Mouse (Mus musculus): ENCODE data around the gene Coro1c. TPM values are rescaled to one million over a fixed set of nuclear protein-coding genes. Genes with fewer than 3 reads are reported as not detected.
A peak's percentile ranks its signal among the peaks of the same experiment; 100 is the strongest.

Coro1c gene
- 172 and 177 TPM in 2 replicates for polyA plus RNA-seq (2014; fragmentation: Nextera tagmentation; extraction: Ambion mirVana)

GRCm38 (mm10) chr5:113908592-113909441, at the start of gene Coro1c:
TSS of gene Coro1c (minus strand) at chr5:113908758.
- WGBS: under 1% methylated on average over 64 of the region's 68 CpGs
- Histone ChIP-seq H3K9ac (peak within 1 kb of the TSS; percentile 90), H3K27ac (peak within 1 kb of the TSS; percentile 96), H3K27me3 (ENCODE audit: control insufficient read depth, insufficient read depth, low read length) (no peaks in the 10 kb centered on the region), H3K9me3 (ENCODE audit: control insufficient read depth, low read length) (no peaks in the 10 kb centered on the region), H3K36me3 (replicated peaks; ENCODE audit: control insufficient read depth, insufficient read depth) (no peaks in the 10 kb centered on the region), H3K4me2 (replicated peaks) (peak within 1 kb of the TSS; percentile 66), H3K4me1 (replicated peaks; ENCODE audit: control insufficient read depth, insufficient read depth, low read length) (peaks cover 35% of the 10 kb centered on the region), H3K4me3 (replicated peaks; ENCODE audit: low read length) (peak within 1 kb of the TSS; percentile 96)
- peak; percentile 99 for DNase-seq (ENCODE audit: low spot score)
- peak; percentile 88 for ATAC-seq (ENCODE audit: low FRiP score)

- no peak overlapping the region for H3K9ac ChIP-seq
- no peak overlapping the region for H3K4me2 ChIP-seq (replicated peaks)
- H3K4me3 ChIP-seq (replicated peaks; ENCODE audit: low read length): no peak overlapping the region
- no peaks in the 10 kb centered on the region for H3K27me3 ChIP-seq (ENCODE audit: control insufficient read depth, insufficient read depth, low read length)
- ATAC-seq (ENCODE audit: low FRiP score): peak; percentile 70; the same call in 1 of the 2 replicates
- peak; percentile 93 for DNase-seq (ENCODE audit: low spot score)
- H3K36me3 ChIP-seq (replicated peaks; ENCODE audit: control insufficient read depth, insufficient read depth): peaks cover 61% of the 10 kb centered on the region
- no peaks in the 10 kb centered on the region for H3K9me3 ChIP-seq (ENCODE audit: control insufficient read depth, low read length)
- WGBS: 6% methylated on average over 4 of the region's 4 CpGs
- no peaks in the 10 kb centered on the region for H3K4me1 ChIP-seq (replicated peaks; ENCODE audit: control insufficient read depth, insufficient read depth, low read length)
- no peak overlapping the region for H3K27ac ChIP-seq
Measured at GRCm38 (mm10) chr5:113956510-113956909, 48.0 kb upstream of the Coro1c start.

- H3K9ac ChIP-seq: no peak overlapping the region
- no peaks in the 10 kb centered on the region for H3K27me3 ChIP-seq (ENCODE audit: control insufficient read depth, insufficient read depth, low read length)
- peaks cover 61% of the 10 kb centered on the region for H3K36me3 ChIP-seq (replicated peaks; ENCODE audit: control insufficient read depth, insufficient read depth)
- ATAC-seq (ENCODE audit: low FRiP score): no peak
- H3K4me1 ChIP-seq (replicated peaks; ENCODE audit: control insufficient read depth, insufficient read depth, low read length): no peaks in the 10 kb centered on the region
- no peak overlapping the region for H3K4me3 ChIP-seq (replicated peaks; ENCODE audit: low read length)
- no peak for DNase-seq (ENCODE audit: low spot score)
- no peaks in the 10 kb centered on the region for H3K9me3 ChIP-seq (ENCODE audit: control insufficient read depth, low read length)
- 90% methylated on average over 8 of the region's 8 CpGs for WGBS
- no peak overlapping the region for H3K4me2 ChIP-seq (replicated peaks)
- no peak overlapping the region for H3K27ac ChIP-seq
Measured at GRCm38 (mm10) chr5:113955691-113956090, 47.1 kb upstream of the Coro1c start.

GRCm38 (mm10) chr5:113955281-113955680, 46.7 kb upstream of the Coro1c start:
- no peak for ATAC-seq (ENCODE audit: low FRiP score)
- Histone ChIP-seq H3K4me2 (replicated peaks) (no peak overlapping the region), H3K27ac (no peak overlapping the region), H3K4me1 (replicated peaks; ENCODE audit: control insufficient read depth, insufficient read depth, low read length) (no peaks in the 10 kb centered on the region), H3K9me3 (ENCODE audit: control insufficient read depth, low read length) (no peaks in the 10 kb centered on the region), H3K4me3 (replicated peaks; ENCODE audit: low read length) (no peak overlapping the region), H3K27me3 (ENCODE audit: control insufficient read depth, insufficient read depth, low read length) (no peaks in the 10 kb centered on the region), H3K9ac (no peak overlapping the region), H3K36me3 (replicated peaks; ENCODE audit: control insufficient read depth, insufficient read depth) (peaks cover 62% of the 10 kb centered on the region)
- no peak for DNase-seq (ENCODE audit: low spot score)
- 90% methylated on average over 5 of the region's 5 CpGs for WGBS

- H3K9me3 ChIP-seq (ENCODE audit: control insufficient read depth, low read length): no peaks in the 10 kb centered on the region
- no peaks in the 10 kb centered on the region for H3K4me1 ChIP-seq (replicated peaks; ENCODE audit: control insufficient read depth, insufficient read depth, low read length)
- H3K4me2 ChIP-seq (replicated peaks): no peak overlapping the region
- no peak overlapping the region for H3K27ac ChIP-seq
- H3K36me3 ChIP-seq (replicated peaks; ENCODE audit: control insufficient read depth, insufficient read depth): peaks cover 70% of the 10 kb centered on the region
- ATAC-seq (ENCODE audit: low FRiP score) (peak; percentile 71; the same call in 1 of the 2 replicates), DNase-seq (ENCODE audit: low spot score) (peak; percentile 94)
- H3K27me3 ChIP-seq (ENCODE audit: control insufficient read depth, insufficient read depth, low read length): no peaks in the 10 kb centered on the region
- WGBS: 12% methylated on average over 7 of the region's 7 CpGs
- no peak overlapping the region for H3K9ac ChIP-seq
- H3K4me3 ChIP-seq (replicated peaks; ENCODE audit: low read length): no peak overlapping the region
Measured at GRCm38 (mm10) chr5:113954421-113954820, 45.9 kb upstream of the Coro1c start.

- WGBS: 95% methylated on average over 10 of the region's 10 CpGs
- ATAC-seq (ENCODE audit: low FRiP score) (no peak), DNase-seq (ENCODE audit: low spot score) (no peak)
- H3K4me1 ChIP-seq (replicated peaks; ENCODE audit: control insufficient read depth, insufficient read depth, low read length): no peaks in the 10 kb centered on the region
- peaks cover 80% of the 10 kb centered on the region for H3K36me3 ChIP-seq (replicated peaks; ENCODE audit: control insufficient read depth, insufficient read depth)
- no peak overlapping the region for H3K4me2 ChIP-seq (replicated peaks)
- no peaks in the 10 kb centered on the region for H3K9me3 ChIP-seq (ENCODE audit: control insufficient read depth, low read length)
- no peak overlapping the region for H3K9ac ChIP-seq
- H3K27me3 ChIP-seq (ENCODE audit: control insufficient read depth, insufficient read depth, low read length): no peaks in the 10 kb centered on the region
- H3K27ac ChIP-seq: no peak overlapping the region
- H3K4me3 ChIP-seq (replicated peaks; ENCODE audit: low read length): no peak overlapping the region
Measured at GRCm38 (mm10) chr5:113952519-113952918, 44.0 kb upstream of the Coro1c start.

GRCm38 (mm10) chr5:113951693-113952071, 43.1 kb upstream of the Coro1c start:
- no peak overlapping the region for H3K27ac ChIP-seq
- no peak for DNase-seq (ENCODE audit: low spot score)
- H3K9me3 ChIP-seq (ENCODE audit: control insufficient read depth, low read length): no peaks in the 10 kb centered on the region
- H3K4me3 ChIP-seq (replicated peaks; ENCODE audit: low read length): no peak overlapping the region
- H3K4me2 ChIP-seq (replicated peaks): no peak overlapping the region
- no peaks in the 10 kb centered on the region for H3K4me1 ChIP-seq (replicated peaks; ENCODE audit: control insufficient read depth, insufficient read depth, low read length)
- peaks cover 82% of the 10 kb centered on the region for H3K36me3 ChIP-seq (replicated peaks; ENCODE audit: control insufficient read depth, insufficient read depth)
- no peaks in the 10 kb centered on the region for H3K27me3 ChIP-seq (ENCODE audit: control insufficient read depth, insufficient read depth, low read length)
- ATAC-seq (ENCODE audit: low FRiP score): no peak
- no peak overlapping the region for H3K9ac ChIP-seq
- whole genome bisulfite sequencing: 88% methylated on average over 11 of the region's 11 CpGs

GRCm38 (mm10) chr5:113950786-113951692, 42.5 kb upstream of the Coro1c start:
- Histone ChIP-seq H3K4me2 (replicated peaks) (no peak overlapping the region), H3K27ac (peak overlapping the region; percentile 21; the same call in 1 of the 2 replicates), H3K36me3 (replicated peaks; ENCODE audit: control insufficient read depth, insufficient read depth) (peaks cover 87% of the 10 kb centered on the region), H3K27me3 (ENCODE audit: control insufficient read depth, insufficient read depth, low read length) (no peaks in the 10 kb centered on the region), H3K9me3 (ENCODE audit: control insufficient read depth, low read length) (no peaks in the 10 kb centered on the region), H3K4me3 (replicated peaks; ENCODE audit: low read length) (no peak overlapping the region), H3K9ac (no peak overlapping the region), H3K4me1 (replicated peaks; ENCODE audit: control insufficient read depth, insufficient read depth, low read length) (no peaks in the 10 kb centered on the region)
- DNase-seq (ENCODE audit: low spot score) (no peak), ATAC-seq (ENCODE audit: low FRiP score) (no peak)
- 72% methylated on average over 19 of the region's 19 CpGs for WGBS

GRCm38 (mm10) chr5:113950133-113950532, 41.6 kb upstream of the Coro1c start:
- H3K27me3 ChIP-seq (ENCODE audit: control insufficient read depth, insufficient read depth, low read length): no peaks in the 10 kb centered on the region
- H3K36me3 ChIP-seq (replicated peaks; ENCODE audit: control insufficient read depth, insufficient read depth): peaks cover 87% of the 10 kb centered on the region
- H3K4me1 ChIP-seq (replicated peaks; ENCODE audit: control insufficient read depth, insufficient read depth, low read length): no peaks in the 10 kb centered on the region
- 77% methylated on average over 17 of the region's 17 CpGs for WGBS
- no peak overlapping the region for H3K9ac ChIP-seq
- no peak overlapping the region for H3K4me3 ChIP-seq (replicated peaks; ENCODE audit: low read length)
- no peak overlapping the region for H3K27ac ChIP-seq
- no peaks in the 10 kb centered on the region for H3K9me3 ChIP-seq (ENCODE audit: control insufficient read depth, low read length)
- DNase-seq (ENCODE audit: low spot score): no peak
- no peak for ATAC-seq (ENCODE audit: low FRiP score)
- H3K4me2 ChIP-seq (replicated peaks): no peak overlapping the region
